9 mouse cellular contexts compared by ENCODE assay signal in genomic region chr7:44311713-44312304, GRCm38 (mm10). TPM values are rescaled to one million over a fixed set of nuclear protein-coding genes. Genes with fewer than 3 reads are reported as not detected.
DNase-seq lines count a peak whose midpoint lies in the region; ATAC-seq and TF ChIP-seq lines count a peak whose summit lies in the region.
"Had no signal": no experiment of that assay in that cellular context is flagged by ENCODE, and none has a peak within 500 bp of the region (broad histone marks: within the 10 kb centered on the region; RNA-seq: fewer than 3 reads in every experiment).

No protein-coding gene starts in this region.

- no peaks in the 10 kb centered on the region for H3K36me3 ChIP-seq in heart, adult 2 months (ENCODE audit: control insufficient read depth, insufficient read depth, low read length)
- H3K36me3 ChIP-seq in hindbrain, embryonic 15.5 days, result peaks cover 30% of the 10 kb centered on the region
- 0 out of 2 replicates have a peak, but pooled peaks cover 2% of the 10 kb centered on the region for H3K36me3 ChIP-seq in midbrain, embryonic 11.5 days (ENCODE audit: control insufficient read depth, insufficient read depth, low read length)

- no peak for TF ChIP-seq EP300 in heart, adult 2 months (IDR thresholded peaks at IDR 0.05; ENCODE audit: insufficient read depth, low read depth, low read length)

- H3K4me3 ChIP-seq in heart, adult 2 months, result no peak overlapping the region
- no peak overlapping the region for H3K4me3 ChIP-seq in bone marrow, adult 2 months (replicated peaks; ENCODE audit: control insufficient read depth, low read depth, low read length)
- peak overlapping the region; percentile 73 for H3K4me3 ChIP-seq in hindbrain, embryonic 15.5 days
- H3K4me3 ChIP-seq in midbrain, embryonic 11.5 days (ENCODE audit: low read depth, low read length), result no peak overlapping the region; the same call in 1 of the 2 replicates

- intact Hi-C loops in heart, adult 2 months (cut with DNase I), result no loop called here

- no peaks in the 10 kb centered on the region for H3K79me2 ChIP-seq in heart, adult 2 months (replicated peaks; ENCODE audit: control insufficient read depth, insufficient read depth, low read length)

- H3K9ac ChIP-seq in heart, adult 2 months (ENCODE audit: low read depth, low read length), result no peak overlapping the region
- H3K9ac ChIP-seq in hindbrain, embryonic 15.5 days, result peak overlapping the region; percentile 81; the same call in 1 of the 2 replicates
- H3K9ac ChIP-seq in midbrain, embryonic 11.5 days (ENCODE audit: low read length), result no peak overlapping the region

- WGBS in heart, adult 2 months, result 21% methylated on average over 6 of the region's 6 CpGs
- 4% methylated on average over 6 of the region's 6 CpGs for WGBS in bone marrow, adult 2 months
- 13% methylated on average over 6 of the region's 6 CpGs for WGBS in hindbrain, embryonic 15.5 days
- 13% methylated on average over 6 of the region's 6 CpGs for WGBS in midbrain, embryonic 11.5 days

- peak overlapping the region; percentile 93 for H3K4me2 ChIP-seq in hindbrain, embryonic 15.5 days
- H3K4me2 ChIP-seq in midbrain, embryonic 11.5 days, result peak overlapping the region; percentile 98

- no peak for TF ChIP-seq POLR2A in heart, adult 2 months (IDR thresholded peaks at IDR 0.05; ENCODE audit: insufficient read depth, low read depth, low read length)
- no peak for TF ChIP-seq POLR2A in bone marrow, adult 2 months (IDR thresholded peaks at IDR 0.05; ENCODE audit: borderline replicate concordance, control insufficient read depth, low read depth, low read length)

- H3K4me1 ChIP-seq in heart, adult 2 months (ENCODE audit: control insufficient read depth, insufficient read depth, low read length), result no peaks in the 10 kb centered on the region
- no peaks in the 10 kb centered on the region; the same call in 1 of the 2 replicates for H3K4me1 ChIP-seq in bone marrow, adult 2 months (ENCODE audit: control insufficient read depth, insufficient read depth, low read length)
- peaks cover 23% of the 10 kb centered on the region for H3K4me1 ChIP-seq in hindbrain, embryonic 15.5 days (replicated peaks)
- H3K4me1 ChIP-seq in midbrain, embryonic 11.5 days (ENCODE audit: control insufficient read depth, insufficient read depth, low read length), result peaks cover 16% of the 10 kb centered on the region

- TF ChIP-seq CTCF in heart, adult 2 months (IDR thresholded peaks at IDR 0.05), result 0 out of 2 replicates have a peak, but pooled peaks have one; percentile 5
- 0 out of 2 replicates have a peak, but pooled peaks have one; percentile 33 for TF ChIP-seq CTCF in bone marrow, adult 2 months (IDR thresholded peaks at IDR 0.05; ENCODE audit: control insufficient read depth, insufficient read depth, low read length)

- peaks cover 9% of the 10 kb centered on the region for H3K27me3 ChIP-seq in heart, adult 2 months (ENCODE audit: control insufficient read depth, insufficient read depth, low read length)
- no peaks in the 10 kb centered on the region for H3K27me3 ChIP-seq in hindbrain, embryonic 15.5 days
- H3K27me3 ChIP-seq in midbrain, embryonic 11.5 days (ENCODE audit: control insufficient read depth, insufficient read depth, low read length), result peaks cover 12% of the 10 kb centered on the region

- H3K27ac ChIP-seq in heart, adult 2 months, result no peak overlapping the region
- no peak overlapping the region for H3K27ac ChIP-seq in bone marrow, adult 2 months (ENCODE audit: control insufficient read depth, insufficient read depth, low read depth, low read length, poor library complexity)
- H3K27ac ChIP-seq in hindbrain, embryonic 15.5 days (replicated peaks), result peak overlapping the region; percentile 80; the same call in 1 of the 2 replicates
- no peak overlapping the region; the same call in 1 of the 2 replicates for H3K27ac ChIP-seq in midbrain, embryonic 11.5 days (ENCODE audit: low read depth, low read length)

- H3K9me3 ChIP-seq in hindbrain, embryonic 15.5 days, result no peaks in the 10 kb centered on the region
- H3K9me3 ChIP-seq in midbrain, embryonic 11.5 days (ENCODE audit: control insufficient read depth, low read length), result no peaks in the 10 kb centered on the region

- peak in 1 of 2 experiments; percentile 25 for DNase-seq in heart, adult 2 months
- DNase-seq in heart, adult 18-20 months, result no peak
- peak; percentile 82 for DNase-seq in midbrain, embryonic 11.5 days (ENCODE audit: low spot score, missing footprints)
- no peak for DNase-seq in thymus, postnatal 4 days
- DNase-seq in layer of hippocampus, postnatal 36 days, result no peak
- DNase-seq in thymus, postnatal 0 days (ENCODE audit: low spot score), result no peak

- no peak for ATAC-seq in hindbrain, embryonic 15.5 days (ENCODE audit: low FRiP score, low read depth)
- peak; percentile 2; the same call in 1 of the 2 replicates for ATAC-seq in midbrain, embryonic 11.5 days (ENCODE audit: low FRiP score)

RNA-seq across cellular contexts. Expression of gene Shank1, which starts 1.8 kb away (rescaled TPM):
- total RNA-seq in heart, adult 2 months (2021), result 1 to 10 TPM; 1.2 to 2.3 TPM
- polyA plus RNA-seq in heart, adult 2 months (2012; rRNA removed), result 0.94 and 1.1 TPM in 2 replicates
- total RNA-seq in heart, adult 18-20 months (2021), result 1 to 10 TPM; 2.1 to 2.7 TPM
- polyA plus RNA-seq in bone marrow, adult 2 months (2011; ENCODE audit: insufficient read depth, insufficient read length, low replicate concordance, missing spikeins), result 1.9 and 4.2 TPM in 2 replicates
- 38.7 and 42.3 TPM in 2 replicates for polyA plus RNA-seq in hindbrain, embryonic 15.5 days (2015; fragmentation: Nextera tagmentation; extraction: Ambion mirVana)
- polyA plus RNA-seq in midbrain, embryonic 11.5 days (2014; fragmentation: Nextera tagmentation; extraction: Ambion mirVana), result 3.4 TPM in 2 replicates
- total RNA-seq in layer of hippocampus, postnatal 36 days (2021), result 100 to 1,000 TPM; 588 to 654 TPM
- polyA plus RNA-seq in thymus, postnatal 0 days (2015; fragmentation: Nextera tagmentation; extraction: Ambion mirVana), result 0.14 and 0.29 TPM in 2 replicates

RNA-seq across cellular contexts. Expression of gene Clec11a, which starts 5.1 kb away (rescaled TPM):
- 1 to 10 TPM in 1 of 2 experiments, under 1 TPM in 1; 0.60 to 1.1 TPM for total RNA-seq in heart, adult 2 months (2021)
- 1.8 and 2.0 TPM in 2 replicates for polyA plus RNA-seq in heart, adult 2 months (2012; rRNA removed)
- total RNA-seq in heart, adult 18-20 months (2021), result under 1 TPM; 0.69 to 0.87 TPM
- polyA plus RNA-seq in bone marrow, adult 2 months (2011; ENCODE audit: insufficient read depth, insufficient read length, low replicate concordance, missing spikeins), result 0.75 and 1.8 TPM in 2 replicates
- 3.0 and 3.4 TPM in 2 replicates for polyA plus RNA-seq in hindbrain, embryonic 15.5 days (2015; fragmentation: Nextera tagmentation; extraction: Ambion mirVana)
- polyA plus RNA-seq in midbrain, embryonic 11.5 days (2014; fragmentation: Nextera tagmentation; extraction: Ambion mirVana), result 2.2 and 3.4 TPM in 2 replicates
- total RNA-seq in layer of hippocampus, postnatal 36 days (2021), result 1 to 10 TPM; 2.9 to 3.8 TPM
- 3.7 and 4.0 TPM in 2 replicates for polyA plus RNA-seq in thymus, postnatal 0 days (2015; fragmentation: Nextera tagmentation; extraction: Ambion mirVana)

RNA-seq across cellular contexts. Expression of gene Gm15517, which starts 50.6 kb away (rescaled TPM):
- total RNA-seq in heart, adult 2 months (2021), result not detected
- not detected in 2 replicates for polyA plus RNA-seq in heart, adult 2 months (2012; rRNA removed)
- total RNA-seq in heart, adult 18-20 months (2021), result not detected
- not detected in 2 replicates for polyA plus RNA-seq in bone marrow, adult 2 months (2011; ENCODE audit: insufficient read depth, insufficient read length, low replicate concordance, missing spikeins)
- 1.2 TPM in 1 of 2 replicates, not detected in the other for polyA plus RNA-seq in hindbrain, embryonic 15.5 days (2015; fragmentation: Nextera tagmentation; extraction: Ambion mirVana)
- polyA plus RNA-seq in midbrain, embryonic 11.5 days (2014; fragmentation: Nextera tagmentation; extraction: Ambion mirVana), result not detected in 2 replicates
- not detected for total RNA-seq in layer of hippocampus, postnatal 36 days (2021)
- not detected in 2 replicates for polyA plus RNA-seq in thymus, postnatal 0 days (2015; fragmentation: Nextera tagmentation; extraction: Ambion mirVana)
- polyA plus RNA-seq: lung, embryonic 16.5 days had no signal

RNA-seq across cellular contexts. Expression of gene Acp4, which starts 54.6 kb away (rescaled TPM):
- not detected for total RNA-seq in heart, adult 2 months (2021)
- not detected in 2 replicates for polyA plus RNA-seq in heart, adult 2 months (2012; rRNA removed)
- not detected for total RNA-seq in heart, adult 18-20 months (2021)
- not detected in 2 replicates for polyA plus RNA-seq in bone marrow, adult 2 months (2011; ENCODE audit: insufficient read depth, insufficient read length, low replicate concordance, missing spikeins)
- not detected in 2 replicates for polyA plus RNA-seq in hindbrain, embryonic 15.5 days (2015; fragmentation: Nextera tagmentation; extraction: Ambion mirVana)
- not detected in 2 replicates for polyA plus RNA-seq in midbrain, embryonic 11.5 days (2014; fragmentation: Nextera tagmentation; extraction: Ambion mirVana)
- not detected for total RNA-seq in layer of hippocampus, postnatal 36 days (2021)
- polyA plus RNA-seq in thymus, postnatal 0 days (2015; fragmentation: Nextera tagmentation; extraction: Ambion mirVana), result 0.14 TPM in 2 replicates
- polyA plus RNA-seq: lung, embryonic 16.5 days had no signal
